Mouse (Mus musculus) forebrain, embryonic 13.5 days (tissue): Measurements from ENCODE around the gene Sdhaf1. TPM values are rescaled to one million over a fixed set of nuclear protein-coding genes. Genes with fewer than 3 reads are reported as not detected.

Experiments used
- ATAC-seq: fragments of 200-750 bp; cut with Nextera tagmentation; 2 replicates; pipeline ENCODE4 v1.8.0; 2017
- H3K27ac ChIP-seq: fragments of 300-500 bp; sonication (generic); 2 replicates; pipeline ENCODE4 v1.5.1; 2015; ENCODE audit warnings: inconsistent platforms, mild to moderate bottlenecking, moderate library complexity
- H3K27me3 ChIP-seq: fragments of 300-500 bp; sonication (generic); 2 replicates; pipeline ENCODE4 v1.6.1; 2015; ENCODE audit warnings: mild to moderate bottlenecking, inconsistent platforms
- H3K36me3 ChIP-seq: fragments of 300-500 bp; sonication (generic); 2 replicates; pipeline ENCODE4 v1.6.1; 2015; ENCODE audit warnings: mild to moderate bottlenecking, inconsistent platforms; ENCODE audit not compliant: poor library complexity, severe bottlenecking
- H3K4me1 ChIP-seq: fragments of 300-500 bp; sonication (generic); 2 replicates; pipeline ENCODE4 v1.6.1; 2015; ENCODE audit warnings: inconsistent platforms
- H3K4me2 ChIP-seq: fragments of 300-500 bp; sonication (generic); 2 replicates; pipeline ENCODE4 v1.6.1; 2015; ENCODE audit warnings: inconsistent platforms, mild to moderate bottlenecking, moderate library complexity
- H3K4me3 ChIP-seq: fragments of 300-500 bp; sonication (generic); 2 replicates; pipeline ENCODE4 v1.5.1; 2015; ENCODE audit warnings: mild to moderate bottlenecking, inconsistent platforms
- H3K9ac ChIP-seq: fragments of 300-500 bp; sonication (generic); 2 replicates; pipeline ENCODE4 v1.6.1; 2015; ENCODE audit warnings: mild to moderate bottlenecking, inconsistent platforms
- H3K9me3 ChIP-seq: fragments of 300-500 bp; sonication (generic); replicated peaks from 2 replicates; pipeline ENCODE4 v1.6.1; 2016; ENCODE audit warnings: inconsistent platforms
- WGBS: fragments of 180-500 bp; shearing (Covaris S2); methylation state at CpG from one replicate; pipeline ENCODE4 v1.1.7; 2015; 5-methylcytosine and 5-hydroxymethylcytosine counted together
- polyA plus RNA-seq: library from polyadenylated mRNA; unstranded; fragments of >200 nt; fragmentation: Nextera tagmentation; extraction: Ambion mirVana; gene quantifications from 2 replicates; pipeline ENCODE4 v1.2.1, GENCODE M21; 2015

Gene Sdhaf1
- polyA plus RNA-seq, 1 experiment from 2014 or later, result 24.7 TPM

DNA sequence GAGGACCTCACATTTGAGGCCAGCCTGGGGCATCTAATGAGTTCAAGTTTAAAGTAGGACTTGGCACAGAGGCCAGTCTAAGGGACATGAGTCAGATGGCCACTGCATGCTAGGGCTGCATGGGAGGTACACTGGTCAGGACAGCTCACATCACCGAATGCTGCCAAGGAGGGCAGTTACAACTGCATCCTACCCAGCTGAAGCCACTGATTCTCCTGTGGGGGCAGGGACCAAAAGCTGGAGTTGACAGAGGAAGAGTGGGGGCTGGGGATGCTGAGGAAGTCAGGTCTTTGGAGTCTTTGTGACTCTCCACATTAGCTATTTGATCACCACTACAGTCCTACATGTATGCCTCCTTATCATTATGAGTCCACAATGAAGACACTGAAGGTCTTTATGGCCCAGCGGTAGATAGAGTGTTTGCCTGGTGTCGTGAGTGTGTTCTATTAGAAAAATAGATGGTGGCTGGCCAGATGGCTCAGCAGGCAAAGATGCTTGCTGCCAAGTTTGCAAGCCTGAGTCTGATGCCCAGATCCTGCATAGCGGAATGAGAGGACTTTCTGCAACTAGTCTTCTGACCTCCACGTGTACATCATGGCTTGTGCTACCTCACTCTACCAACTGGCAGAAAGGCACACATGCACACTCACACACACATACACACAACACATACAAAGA lies 15.9 kb upstream of the Sdhaf1 start:
- WGBS, result 72% methylated on average over 5 of the region's 5 CpGs
- no peak overlapping the region for H3K27ac ChIP-seq
- no peaks in the 10 kb centered on the region for H3K36me3 ChIP-seq
- H3K9ac ChIP-seq, result no peak overlapping the region
- peaks cover 2% of the 10 kb centered on the region; the same call in 1 of the 2 replicates for H3K4me1 ChIP-seq
- H3K4me2 ChIP-seq, result no peak overlapping the region
- H3K27me3 ChIP-seq, result peaks cover 29% of the 10 kb centered on the region
- ATAC-seq, result no peak
- H3K9me3 ChIP-seq, result no peaks in the 10 kb centered on the region
- no peak overlapping the region for H3K4me3 ChIP-seq

DNA sequence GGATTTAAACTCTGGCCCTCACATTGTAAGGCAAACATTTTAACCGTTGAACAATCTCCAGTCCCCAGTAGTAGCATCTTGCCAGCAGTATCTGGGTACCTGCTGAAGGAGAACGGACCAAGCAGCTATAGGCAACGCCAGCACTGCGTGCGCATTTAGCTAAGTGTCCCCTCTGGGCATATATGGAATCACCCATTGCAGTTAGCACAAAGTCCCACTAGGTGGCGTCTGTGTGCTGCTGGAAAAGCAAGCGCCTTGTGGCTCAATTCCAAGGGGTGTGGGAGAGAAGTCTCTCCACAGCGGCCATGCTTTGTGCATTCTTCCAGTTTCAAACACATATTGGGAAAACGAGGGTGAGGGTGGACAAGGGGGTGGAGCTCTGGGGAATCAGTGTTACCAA lies 12.7 kb upstream of the Sdhaf1 start:
- H3K27ac ChIP-seq, result no peak overlapping the region
- H3K9ac ChIP-seq, result no peak overlapping the region
- H3K27me3 ChIP-seq, result peaks cover 24% of the 10 kb centered on the region
- no peaks in the 10 kb centered on the region for H3K9me3 ChIP-seq
- ATAC-seq, result peak; percentile 56
- WGBS, result 2% methylated on average over 9 of the region's 9 CpGs
- no peak overlapping the region for H3K4me3 ChIP-seq
- no peaks in the 10 kb centered on the region for H3K36me3 ChIP-seq
- H3K4me2 ChIP-seq, result peak overlapping the region; percentile 16; the same call in 1 of the 2 replicates
- peaks cover 27% of the 10 kb centered on the region for H3K4me1 ChIP-seq

DNA sequence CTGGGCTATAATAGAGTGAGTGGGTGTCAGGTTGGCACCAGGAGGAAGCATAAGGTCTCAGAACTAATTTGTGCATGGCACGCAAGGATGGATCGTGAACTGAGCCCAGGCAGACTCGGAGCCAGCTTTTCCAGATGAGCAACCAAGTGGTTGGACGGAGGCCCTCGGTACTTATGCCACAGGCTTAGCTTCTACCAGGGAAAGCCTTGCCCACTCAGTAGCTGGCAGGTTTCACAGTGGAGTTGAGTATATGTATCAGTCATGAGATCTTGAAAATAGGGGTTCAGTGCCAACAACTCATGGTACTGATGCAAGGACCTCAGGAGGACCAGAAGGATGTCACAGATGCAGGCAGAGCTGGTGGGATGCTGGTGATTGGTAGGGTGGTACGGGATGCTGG lies 12.0 kb upstream of the Sdhaf1 start:
- Histone ChIP-seq H3K9ac (no peak overlapping the region), H3K4me3 (no peak overlapping the region), H3K27me3 (peaks cover 24% of the 10 kb centered on the region), H3K4me2 (no peak overlapping the region), H3K27ac (no peak overlapping the region), H3K4me1 (peaks cover 29% of the 10 kb centered on the region), H3K36me3 (no peaks in the 10 kb centered on the region), H3K9me3 (no peaks in the 10 kb centered on the region)
- ATAC-seq, result no peak
- WGBS, result 75% methylated on average over 6 of the region's 6 CpGs

DNA sequence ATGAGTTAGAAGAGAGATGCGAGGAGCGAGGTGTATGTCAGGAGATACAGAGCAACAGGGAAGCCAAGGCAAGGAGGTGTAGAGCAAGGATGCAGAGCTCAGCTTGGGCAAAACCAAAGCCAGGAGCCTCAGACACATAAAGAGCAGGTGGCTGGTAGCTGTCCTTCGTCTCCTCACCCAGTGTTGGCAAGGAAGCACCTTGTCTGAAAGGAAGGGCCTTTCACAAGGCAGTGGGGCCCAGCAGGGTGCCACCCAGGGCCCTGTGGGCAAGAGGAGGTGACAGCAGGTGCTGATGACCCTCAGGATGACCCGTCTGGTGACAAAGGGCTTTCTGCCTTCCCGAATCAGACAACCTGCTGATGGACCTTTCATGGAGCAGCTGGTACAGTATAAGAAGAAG lies 10.9 kb upstream of the Sdhaf1 start:
- H3K36me3 ChIP-seq, result no peaks in the 10 kb centered on the region
- no peak overlapping the region for H3K27ac ChIP-seq
- no peak for ATAC-seq
- peak overlapping the region; percentile 22; the same call in 1 of the 2 replicates for H3K9ac ChIP-seq
- H3K4me2 ChIP-seq, result no peak overlapping the region
- WGBS, result 52% methylated on average over 5 of the region's 5 CpGs
- peaks cover 29% of the 10 kb centered on the region for H3K4me1 ChIP-seq
- H3K4me3 ChIP-seq, result no peak overlapping the region
- H3K27me3 ChIP-seq, result peaks cover 22% of the 10 kb centered on the region
- H3K9me3 ChIP-seq, result no peaks in the 10 kb centered on the region

GRCm38 (mm10) chr7:30333436-30333835 lies 9.7 kb upstream of the Sdhaf1 start:
- no peak; the same call in 1 of the 2 replicates for ATAC-seq
- 31% methylated on average over 4 of the region's 4 CpGs for WGBS
- H3K27ac ChIP-seq, result no peak overlapping the region

DNA sequence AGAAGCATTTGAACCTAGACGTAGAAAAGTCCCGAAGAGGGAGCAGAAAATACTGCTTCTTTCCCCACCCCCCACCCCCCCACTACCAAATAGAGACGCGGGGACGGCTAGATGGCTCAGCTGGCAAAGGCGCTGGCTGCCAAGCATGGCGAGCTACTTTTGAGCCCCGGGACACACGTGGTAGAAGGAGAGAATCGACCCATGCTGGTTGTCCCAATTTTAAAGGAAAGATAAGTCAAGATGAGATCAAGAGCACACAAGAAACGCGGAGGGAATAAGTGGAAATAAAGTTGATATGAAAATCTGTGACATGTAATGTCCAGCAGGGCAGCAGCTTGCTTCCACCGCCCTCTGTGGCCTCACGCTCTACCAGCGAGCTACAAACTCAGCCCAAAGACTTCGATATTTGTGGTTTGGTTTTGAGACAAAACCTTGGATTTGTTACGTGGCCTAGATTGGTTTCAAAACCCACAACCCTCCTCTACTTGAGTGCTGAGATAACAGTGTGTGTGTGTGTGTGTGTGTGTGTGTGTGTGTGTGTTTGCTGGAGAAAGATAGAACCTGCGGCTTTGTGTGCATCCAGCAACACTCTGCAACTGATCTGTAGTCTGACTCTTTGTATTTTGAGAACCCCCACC lies 9.0 kb upstream of the Sdhaf1 start:
- Histone ChIP-seq H3K4me2 (peak overlapping the region; percentile 47; the same call in 1 of the 2 replicates), H3K27me3 (peaks cover 19% of the 10 kb centered on the region), H3K9me3 (no peaks in the 10 kb centered on the region), H3K4me3 (no peak overlapping the region), H3K36me3 (no peaks in the 10 kb centered on the region), H3K27ac (no peak overlapping the region), H3K9ac (no peak overlapping the region), H3K4me1 (peaks cover 29% of the 10 kb centered on the region)
- WGBS, result 62% methylated on average over 18 of the region's 18 CpGs
- ATAC-seq, result no peak

More at GRCm38 (mm10) chr7:30333436-30333835, 9.7 kb upstream of the Sdhaf1 start:
- no peak overlapping the region for H3K4me3 ChIP-seq
- no peak overlapping the region for H3K4me2 ChIP-seq
- no peaks in the 10 kb centered on the region for H3K36me3 ChIP-seq
- no peak overlapping the region for H3K9ac ChIP-seq
- H3K27me3 ChIP-seq, result peaks cover 19% of the 10 kb centered on the region
- H3K9me3 ChIP-seq, result no peaks in the 10 kb centered on the region
- H3K4me1 ChIP-seq, result peaks cover 29% of the 10 kb centered on the region

GRCm38 (mm10) chr7:30331887-30332286 lies 8.2 kb upstream of the Sdhaf1 start:
- 5% methylated on average over 13 of the region's 13 CpGs for WGBS
- Histone ChIP-seq H3K9me3 (no peaks in the 10 kb centered on the region), H3K36me3 (no peaks in the 10 kb centered on the region), H3K9ac (no peak overlapping the region), H3K4me1 (peaks cover 33% of the 10 kb centered on the region), H3K4me3 (peak overlapping the region; percentile 21), H3K27ac (no peak overlapping the region), H3K4me2 (peak overlapping the region; percentile 47), H3K27me3 (peaks cover 21% of the 10 kb centered on the region)
- peak; percentile 92 for ATAC-seq

GRCm38 (mm10) chr7:30328379-30328778 lies 4.7 kb upstream of the Sdhaf1 start:
- ATAC-seq, result no peak
- H3K9me3 ChIP-seq, result no peaks in the 10 kb centered on the region; the same call in 1 of the 2 replicates
- no peak overlapping the region for H3K4me3 ChIP-seq
- no peak overlapping the region for H3K4me2 ChIP-seq
- WGBS, result 50% methylated on average over 10 of the region's 10 CpGs
- peaks cover 20% of the 10 kb centered on the region for H3K4me1 ChIP-seq
- no peak overlapping the region for H3K27ac ChIP-seq
- peaks cover 5% of the 10 kb centered on the region; the same call in 1 of the 2 replicates for H3K27me3 ChIP-seq
- H3K36me3 ChIP-seq, result no peaks in the 10 kb centered on the region
- H3K9ac ChIP-seq, result no peak overlapping the region

GRCm38 (mm10) chr7:30327140-30327539 lies 3.4 kb upstream of the Sdhaf1 start:
- Histone ChIP-seq H3K27ac (no peak overlapping the region), H3K27me3 (peaks cover 5% of the 10 kb centered on the region; the same call in 1 of the 2 replicates), H3K9ac (no peak overlapping the region), H3K4me3 (no peak overlapping the region), H3K4me2 (no peak overlapping the region), H3K4me1 (peaks cover 17% of the 10 kb centered on the region), H3K36me3 (no peaks in the 10 kb centered on the region), H3K9me3 (no peaks in the 10 kb centered on the region; the same call in 1 of the 2 replicates)
- no peak for ATAC-seq
- 61% methylated on average over 15 of the region's 15 CpGs for WGBS

DNA sequence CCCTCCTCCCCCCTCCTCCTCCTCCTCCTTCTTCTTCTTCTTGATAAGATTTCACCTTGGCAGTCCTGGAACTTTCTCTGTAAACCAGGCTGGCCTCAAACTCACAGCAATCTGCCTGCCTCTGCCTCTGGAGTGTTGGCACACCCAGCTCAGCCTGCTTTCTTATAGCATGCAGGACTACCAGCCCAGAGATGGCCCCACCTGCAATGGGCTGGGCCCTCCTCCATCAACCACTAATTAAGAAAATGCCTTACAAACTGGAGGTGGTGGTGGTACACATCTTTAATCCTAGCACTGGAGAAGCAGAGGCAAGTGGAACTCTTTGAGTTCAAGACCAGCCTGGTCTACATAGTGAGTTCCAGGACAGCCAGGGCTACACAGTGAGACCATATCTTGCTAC lies 2.7 kb upstream of the Sdhaf1 start:
- Histone ChIP-seq H3K27me3 (peaks cover 5% of the 10 kb centered on the region; the same call in 1 of the 2 replicates), H3K9me3 (no peaks in the 10 kb centered on the region; the same call in 1 of the 2 replicates), H3K4me1 (peaks cover 16% of the 10 kb centered on the region), H3K9ac (no peak overlapping the region), H3K4me3 (no peak overlapping the region), H3K36me3 (no peaks in the 10 kb centered on the region), H3K4me2 (no peak overlapping the region), H3K27ac (no peak overlapping the region)
- no peak for ATAC-seq

GRCm38 (mm10) chr7:30325364-30325763 lies 1.7 kb upstream of the Sdhaf1 start:
- Histone ChIP-seq H3K36me3 (no peaks in the 10 kb centered on the region), H3K9me3 (no peaks in the 10 kb centered on the region; the same call in 1 of the 2 replicates), H3K4me3 (no peak overlapping the region), H3K27me3 (peaks cover 5% of the 10 kb centered on the region; the same call in 1 of the 2 replicates), H3K9ac (no peak overlapping the region), H3K4me1 (peaks cover 23% of the 10 kb centered on the region), H3K4me2 (no peak overlapping the region), H3K27ac (no peak overlapping the region)
- ATAC-seq, result no peak
- 28% methylated on average over 2 of the region's 2 CpGs for WGBS

DNA sequence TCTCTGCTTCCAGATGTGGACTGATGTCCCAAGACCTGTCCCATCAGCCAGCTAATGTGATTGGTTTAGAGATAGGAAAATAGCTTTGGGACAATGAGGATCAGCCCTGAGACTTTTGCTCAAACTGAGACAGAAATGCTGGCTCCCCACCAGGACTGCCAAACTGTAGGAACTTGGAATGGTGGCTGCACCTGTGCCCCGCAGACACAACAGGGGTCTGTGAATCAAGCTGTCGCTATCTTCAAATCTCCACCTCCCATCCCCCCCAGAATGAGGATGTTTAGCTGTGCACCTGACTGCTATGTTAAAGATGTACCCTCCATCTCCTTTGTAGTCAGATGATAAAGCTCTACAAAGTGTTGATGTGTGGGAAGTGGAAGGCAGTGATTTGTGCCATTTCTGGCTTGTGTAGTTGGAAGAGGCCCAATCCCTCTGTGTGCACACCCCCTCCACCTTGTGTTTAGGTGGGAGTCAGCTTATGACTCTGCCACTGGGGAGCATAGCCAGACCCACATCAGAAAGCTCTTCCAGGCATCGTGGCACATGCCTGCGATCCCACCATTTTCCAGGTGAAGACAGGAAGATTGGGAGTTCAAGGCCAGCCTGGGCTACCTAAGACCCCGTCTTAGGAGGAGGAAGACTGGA lies 727 bp upstream of the Sdhaf1 start:
- no peak overlapping the region for H3K4me3 ChIP-seq
- ATAC-seq, result no peak
- H3K4me2 ChIP-seq, result no peak overlapping the region
- 0 out of 2 replicates have a peak, but pooled peaks cover 5% of the 10 kb centered on the region for H3K27me3 ChIP-seq
- WGBS, result 87% methylated on average over 5 of the region's 5 CpGs
- H3K9ac ChIP-seq, result no peak overlapping the region
- no peaks in the 10 kb centered on the region for H3K36me3 ChIP-seq
- no peak overlapping the region for H3K27ac ChIP-seq
- H3K4me1 ChIP-seq, result peaks cover 23% of the 10 kb centered on the region
- H3K9me3 ChIP-seq, result no peaks in the 10 kb centered on the region; the same call in 1 of the 2 replicates
